Mouse (Mus musculus): ENCODE results near the gene Itpkc. TPM values are rescaled to one million over a fixed set of nuclear protein-coding genes. Genes with fewer than 3 reads are reported as not detected.

Itpkc gene
- 1.7 and 1.9 TPM in 2 replicates for total RNA-seq (2015)
- total RNA-seq (2017): 2.5 and 2.7 TPM in 2 replicates

- ATAC-seq (replicated peaks; ENCODE audit: poor library complexity): peak; percentile 80
These were observed at the start of gene Itpkc for GRCm38 (mm10) chr7:27228281-27228821. Gene Itpkc (minus strand): TSS chr7:27228661.

- ATAC-seq (replicated peaks; ENCODE audit: poor library complexity): peak; percentile 52
These were observed 48.7 kb upstream of the Itpkc start for GRCm38 (mm10) chr7:27277191-27277590.

- ATAC-seq (replicated peaks; ENCODE audit: poor library complexity): peak; percentile 65
These were observed 47.6 kb upstream of the Itpkc start for GRCm38 (mm10) chr7:27276021-27276420.

GRCm38 (mm10) chr7:27274916-27275315 lies 46.5 kb upstream of the Itpkc start:
- ATAC-seq (replicated peaks; ENCODE audit: poor library complexity): no peak

- ATAC-seq (replicated peaks; ENCODE audit: poor library complexity): peak; percentile 59
These were observed 45.4 kb upstream of the Itpkc start for GRCm38 (mm10) chr7:27273739-27274351.

GRCm38 (mm10) chr7:27271423-27271822 lies 43.0 kb upstream of the Itpkc start:
- ATAC-seq (replicated peaks; ENCODE audit: poor library complexity): no peak

- ATAC-seq (replicated peaks; ENCODE audit: poor library complexity): no peak
These were observed 38.2 kb upstream of the Itpkc start for GRCm38 (mm10) chr7:27266515-27267128.

- ATAC-seq (replicated peaks; ENCODE audit: poor library complexity): no peak
These were observed 36.3 kb upstream of the Itpkc start for GRCm38 (mm10) chr7:27264761-27265160.

- no peak for ATAC-seq (replicated peaks; ENCODE audit: poor library complexity)
These were observed 33.4 kb upstream of the Itpkc start for GRCm38 (mm10) chr7:27261888-27262287.

- ATAC-seq (replicated peaks; ENCODE audit: poor library complexity): no peak
These were observed 32.4 kb upstream of the Itpkc start for GRCm38 (mm10) chr7:27260856-27261255.

GRCm38 (mm10) chr7:27259771-27260170 lies 31.3 kb upstream of the Itpkc start:
- no peak for ATAC-seq (replicated peaks; ENCODE audit: poor library complexity)

- ATAC-seq (replicated peaks; ENCODE audit: poor library complexity): no peak
These were observed 30.8 kb upstream of the Itpkc start for GRCm38 (mm10) chr7:27259271-27259721.

- peak; percentile 70 for ATAC-seq (replicated peaks; ENCODE audit: poor library complexity)
These were observed 29.9 kb upstream of the Itpkc start, which contains the start of gene Numbl for GRCm38 (mm10) chr7:27258205-27258899. Gene Numbl (plus strand): TSS chr7:27258433.

GRCm38 (mm10) chr7:27257852-27258204 lies 29.4 kb upstream of the Itpkc start:
- ATAC-seq (replicated peaks; ENCODE audit: poor library complexity): no peak

GRCm38 (mm10) chr7:27257046-27257851 lies 28.8 kb upstream of the Itpkc start:
- ATAC-seq (replicated peaks; ENCODE audit: poor library complexity): peak; percentile 48

GRCm38 (mm10) chr7:27255721-27256120 lies 27.3 kb upstream of the Itpkc start:
- ATAC-seq (replicated peaks; ENCODE audit: poor library complexity): no peak

GRCm38 (mm10) chr7:27251946-27252345 lies 23.5 kb upstream of the Itpkc start:
- peak; percentile 92 for ATAC-seq (replicated peaks; ENCODE audit: poor library complexity)

GRCm38 (mm10) chr7:27249928-27250327 lies 21.5 kb upstream of the Itpkc start:
- ATAC-seq (replicated peaks; ENCODE audit: poor library complexity): no peak

GRCm38 (mm10) chr7:27249146-27249545 lies 20.7 kb upstream of the Itpkc start:
- ATAC-seq (replicated peaks; ENCODE audit: poor library complexity): 0 out of 2 replicates have a peak, but pooled peaks have one; percentile 37

GRCm38 (mm10) chr7:27244088-27244487 lies 15.6 kb upstream of the Itpkc start:
- ATAC-seq (replicated peaks; ENCODE audit: poor library complexity): peak; percentile 76

GRCm38 (mm10) chr7:27243211-27243610 lies 14.8 kb upstream of the Itpkc start:
- no peak for ATAC-seq (replicated peaks; ENCODE audit: poor library complexity)
